Mouse (Mus musculus) liver, adult 2 months (tissue): ENCODE data around the gene Zbtb17. TPM values are rescaled to one million over a fixed set of nuclear protein-coding genes. Genes with fewer than 3 reads are reported as not detected.
A peak's percentile ranks its signal among the peaks of the same experiment; 100 is the strongest.

Source experiments
- DNase-seq: peaks from one replicate; pipeline ENCODE4 v3.0.0-alpha.2; 2011; ENCODE audit warnings: low read depth, low spot score; ENCODE audit errors: extremely low read depth
- H3K27ac ChIP-seq: fragments of 200-500 bp; replicated peaks from 2 replicates; pipeline ENCODE4 v1.5.1; 2012; ENCODE audit warnings: low read depth, mild to moderate bottlenecking, control low read depth, inconsistent platforms, low read length; ENCODE audit not compliant: insufficient read depth
- H3K27me3 ChIP-seq: fragments of 200-500 bp; 2 replicates; pipeline ENCODE4 v1.6.1; 2012; ENCODE audit warnings: mild to moderate bottlenecking, moderate library complexity, low read length, inconsistent platforms; ENCODE audit not compliant: control insufficient read depth, insufficient read depth
- H3K36me3 ChIP-seq: fragments of 200-500 bp; 2 replicates; pipeline ENCODE4 v1.6.1; 2012; ENCODE audit warnings: low read length, inconsistent platforms; ENCODE audit not compliant: control insufficient read depth, insufficient read depth
- H3K4me1 ChIP-seq: fragments of 200-500 bp; 2 replicates; pipeline ENCODE4 v1.6.1; 2011; ENCODE audit warnings: low read length; ENCODE audit not compliant: control insufficient read depth, insufficient read depth
- H3K4me3 ChIP-seq: fragments of 200-500 bp; 2 replicates; pipeline ENCODE4 v1.5.1; 2011; ENCODE audit warnings: low read depth, mild to moderate bottlenecking, control low read depth, low read length, moderate library complexity; ENCODE audit not compliant: insufficient read depth
- H3K79me2 ChIP-seq: fragments of 200-500 bp; 2 replicates; pipeline ENCODE4 v1.6.1; 2012; ENCODE audit warnings: inconsistent platforms, mild to moderate bottlenecking, low read length, moderate library complexity; ENCODE audit not compliant: control insufficient read depth, insufficient read depth
- H3K9ac ChIP-seq: fragments of 200-500 bp; 2 replicates; pipeline ENCODE4 v1.6.1; 2012; ENCODE audit warnings: low read depth, mild to moderate bottlenecking, control low read depth, inconsistent platforms, low read length
- CTCF ChIP-seq: fragments of 200-500 bp; IDR thresholded peaks from 2 replicates; pipeline ENCODE4 v1.5.1; 2011; ENCODE audit warnings: low read depth, low read length, control low read depth
- POLR2A ChIP-seq: fragments of 200-500 bp; IDR thresholded peaks from 2 replicates; pipeline ENCODE4 v1.6.1; 2011; ENCODE audit warnings: low read length, control low read depth; ENCODE audit not compliant: insufficient read depth; ENCODE audit errors: extremely low read depth
- WGBS: fragments of 180-500 bp; shearing (Covaris S2); methylation state at CpG from one replicate; pipeline ENCODE4 v1.1.7; 2018; 5-methylcytosine and 5-hydroxymethylcytosine counted together
- polyA plus RNA-seq: library from polyadenylated mRNA; depleted of rRNA; stranded (reverse); fragments of >200 nt; gene quantifications from 2 replicates; pipeline ENCODE4 v1.2.3, GENCODE M21; 2012
- total RNA-seq: library from RNA; depleted of rRNA; stranded (reverse); fragments of >200 nt; gene quantifications from 2 replicates; pipeline ENCODE4 v1.2.3, GENCODE M21; 2014

Gene Zbtb17
- total and polyA plus RNA-seq, 2 experiments, result 7.3 to 16.8 TPM

GRCm38 (mm10) chr4:141429381-141429780, 15.1 kb upstream of the Zbtb17 start:
- no peak for TF ChIP-seq POLR2A
- no peak for TF ChIP-seq CTCF

GRCm38 (mm10) chr4:141429847-141430246, 14.6 kb upstream of the Zbtb17 start:
- Histone ChIP-seq H3K27ac (no peak overlapping the region), H3K27me3 (no peaks in the 10 kb centered on the region; the same call in 1 of the 2 replicates), H3K79me2 (no peaks in the 10 kb centered on the region), H3K4me1 (no peaks in the 10 kb centered on the region), H3K9ac (no peak overlapping the region), H3K4me3 (no peak overlapping the region), H3K36me3 (no peaks in the 10 kb centered on the region)
- DNase-seq, result peak; percentile 21
- peak; percentile 81 for TF ChIP-seq CTCF
- TF ChIP-seq POLR2A, result no peak
- WGBS, result 51% methylated on average over 9 of the region's 9 CpGs

More at GRCm38 (mm10) chr4:141429381-141429780, 15.1 kb upstream of the Zbtb17 start:
- H3K4me3 ChIP-seq, result no peak overlapping the region
- no peak overlapping the region for H3K9ac ChIP-seq
- DNase-seq, result no peak
- WGBS, result 73% methylated on average over 6 of the region's 6 CpGs
- H3K27ac ChIP-seq, result no peak overlapping the region
- H3K4me1 ChIP-seq, result no peaks in the 10 kb centered on the region
- no peaks in the 10 kb centered on the region for H3K79me2 ChIP-seq
- no peaks in the 10 kb centered on the region for H3K36me3 ChIP-seq
- no peaks in the 10 kb centered on the region; the same call in 1 of the 2 replicates for H3K27me3 ChIP-seq

- H3K27me3 ChIP-seq, result no peaks in the 10 kb centered on the region
- no peaks in the 10 kb centered on the region for H3K79me2 ChIP-seq
- no peaks in the 10 kb centered on the region for H3K4me1 ChIP-seq
- no peak for TF ChIP-seq POLR2A
- TF ChIP-seq CTCF, result peak; percentile 98
- no peaks in the 10 kb centered on the region for H3K36me3 ChIP-seq
- 40% methylated on average over 9 of the region's 9 CpGs for WGBS
- H3K4me3 ChIP-seq, result no peak overlapping the region
- DNase-seq, result peak; percentile 50
- H3K27ac ChIP-seq, result no peak overlapping the region
- no peak overlapping the region for H3K9ac ChIP-seq
Measured at GRCm38 (mm10) chr4:141430997-141431396, 13.5 kb upstream of the Zbtb17 start.

- H3K27me3 ChIP-seq, result no peaks in the 10 kb centered on the region
- no peaks in the 10 kb centered on the region for H3K4me1 ChIP-seq
- no peak overlapping the region for H3K27ac ChIP-seq
- H3K4me3 ChIP-seq, result no peak overlapping the region
- H3K36me3 ChIP-seq, result no peaks in the 10 kb centered on the region
- TF ChIP-seq CTCF (no peak), POLR2A (no peak)
- no peak overlapping the region for H3K9ac ChIP-seq
- H3K79me2 ChIP-seq, result no peaks in the 10 kb centered on the region
- no peak for DNase-seq
- 70% methylated on average over 14 of the region's 14 CpGs for WGBS
Measured at GRCm38 (mm10) chr4:141432666-141433065, 11.8 kb upstream of the Zbtb17 start.

- H3K9ac ChIP-seq, result no peak overlapping the region
- TF ChIP-seq POLR2A, result no peak
- TF ChIP-seq CTCF, result no peak
- H3K27ac ChIP-seq, result no peak overlapping the region
- H3K27me3 ChIP-seq, result no peaks in the 10 kb centered on the region
- no peaks in the 10 kb centered on the region for H3K36me3 ChIP-seq
- DNase-seq, result no peak
- 83% methylated on average over 18 of the region's 18 CpGs for WGBS
- no peaks in the 10 kb centered on the region for H3K4me1 ChIP-seq
- no peak overlapping the region for H3K4me3 ChIP-seq
- H3K79me2 ChIP-seq, result no peaks in the 10 kb centered on the region
Measured at GRCm38 (mm10) chr4:141433191-141433590, 11.3 kb upstream of the Zbtb17 start.

GRCm38 (mm10) chr4:141435974-141436373, 8.5 kb upstream of the Zbtb17 start, which contains the start of gene Srarp:
TSS of gene Srarp (minus strand) at chr4:141436105.
- H3K4me1 ChIP-seq, result no peaks in the 10 kb centered on the region
- 100% methylated on average over 1 of the region's 1 CpGs for WGBS
- no peak within 1 kb of the TSS for H3K4me3 ChIP-seq
- DNase-seq, result no peak
- no peak within 1 kb of the TSS for H3K9ac ChIP-seq
- no peak for TF ChIP-seq POLR2A
- no peak for TF ChIP-seq CTCF
- no peaks in the 10 kb centered on the region for H3K79me2 ChIP-seq
- no peaks in the 10 kb centered on the region for H3K27me3 ChIP-seq
- H3K27ac ChIP-seq, result no peak within 1 kb of the TSS
- H3K36me3 ChIP-seq, result no peaks in the 10 kb centered on the region
